Mouse (Mus musculus): ENCODE measurements around the gene Orai1. TPM values are rescaled to one million over a fixed set of nuclear protein-coding genes. Genes with fewer than 3 reads are reported as not detected.

Gene Orai1
- polyA plus RNA-seq, 1 experiment from 2014 or later, result 15.5 TPM

Other genes starting within 250 kb of the Orai1 start
- 36.4 and 38.0 TPM in 2 replicates for gene Camkk2, start 235.7 kb upstream of the Orai1 start, polyA plus RNA-seq (2015; fragmentation: Nextera tagmentation; extraction: Ambion mirVana)
- 463 and 482 TPM in 2 replicates for gene Anapc5, start 193.7 kb upstream of the Orai1 start, polyA plus RNA-seq (2015; fragmentation: Nextera tagmentation; extraction: Ambion mirVana)
- 41.8 and 42.4 TPM in 2 replicates for gene Rnf34, start 165.0 kb upstream of the Orai1 start, polyA plus RNA-seq (2015; fragmentation: Nextera tagmentation; extraction: Ambion mirVana)
- gene Kdm2b, start 25.3 kb upstream of the Orai1 start, polyA plus RNA-seq (2015; fragmentation: Nextera tagmentation; extraction: Ambion mirVana), result 64.3 and 66.6 TPM in 2 replicates
- gene Morn3, start 31.9 kb downstream of the Orai1 start, polyA plus RNA-seq (2015; fragmentation: Nextera tagmentation; extraction: Ambion mirVana), result 0.92 TPM in 1 of 2 replicates, not detected in the other
- 16.7 and 19.1 TPM in 2 replicates for gene Tmem120b, start 53.3 kb downstream of the Orai1 start, polyA plus RNA-seq (2015; fragmentation: Nextera tagmentation; extraction: Ambion mirVana)
- 3.7 and 4.6 TPM in 2 replicates for gene Rhof, start 117.6 kb downstream of the Orai1 start, polyA plus RNA-seq (2015; fragmentation: Nextera tagmentation; extraction: Ambion mirVana)
- 11.1 and 12.0 TPM in 2 replicates for gene Setd1b, start 127.1 kb downstream of the Orai1 start, polyA plus RNA-seq (2015; fragmentation: Nextera tagmentation; extraction: Ambion mirVana)
- gene Psmd9, start 154.3 kb downstream of the Orai1 start, polyA plus RNA-seq (2015; fragmentation: Nextera tagmentation; extraction: Ambion mirVana), result 99.6 and 104 TPM in 2 replicates
- not detected in 2 replicates for gene Hpd, start 167.7 kb downstream of the Orai1 start, polyA plus RNA-seq (2015; fragmentation: Nextera tagmentation; extraction: Ambion mirVana)
- gene Wdr66, start 237.0 kb downstream of the Orai1 start, polyA plus RNA-seq (2015; fragmentation: Nextera tagmentation; extraction: Ambion mirVana), result 0.61 and 1.1 TPM in 2 replicates